Mouse (Mus musculus) limb, embryonic 14.5 days (tissue): ENCODE measurements at regions not wholly inside any gene's neighbourhood (a gene's known extent, or its start where the extent isn't known, plus 50 kb on each side); places are given as distances from the start of the nearest gene placed in this dataset.

Source experiments
- ATAC-seq: fragments of 200-750 bp; cut with Nextera tagmentation; 2 replicates; pipeline ENCODE4 v1.8.0; 2017; ENCODE audit warnings: low read depth, moderate number of reproducible peaks, moderate TSS enrichment; ENCODE audit not compliant: low FRiP score
- DNase-seq: peaks from one replicate; pipeline ENCODE4 v3.0.0-alpha.2; 2015; ENCODE audit warnings: low spot score
- H3K27ac ChIP-seq: fragments of 300-500 bp; sonication (generic); replicated peaks from 2 replicates; pipeline ENCODE4 v1.5.1; 2014; ENCODE audit warnings: low read depth, mild to moderate bottlenecking, low read length, moderate library complexity, mixed read lengths
- H3K27me3 ChIP-seq: fragments of 300-500 bp; sonication (generic); 2 replicates; pipeline ENCODE4 v1.6.1; 2014; ENCODE audit warnings: low read length, mixed read lengths; ENCODE audit not compliant: control insufficient read depth, insufficient read depth
- H3K36me3 ChIP-seq: fragments of 300-500 bp; sonication (generic); 2 replicates; pipeline ENCODE4 v1.6.1; 2014; ENCODE audit warnings: mild to moderate bottlenecking, low read length, moderate library complexity, mixed read lengths; ENCODE audit not compliant: control insufficient read depth, insufficient read depth
- H3K4me1 ChIP-seq: fragments of 300-500 bp; sonication (generic); 2 replicates; pipeline ENCODE4 v1.6.1; 2014; ENCODE audit warnings: antibody characterized with exemption, low read length, mixed read lengths; ENCODE audit not compliant: control insufficient read depth, insufficient read depth
- H3K4me2 ChIP-seq: fragments of 300-500 bp; sonication (generic); replicated peaks from 2 replicates; pipeline ENCODE4 v1.6.1; 2014; ENCODE audit warnings: low read depth, mild to moderate bottlenecking, low read length, moderate library complexity; ENCODE audit not compliant: severe bottlenecking
- H3K4me3 ChIP-seq: fragments of 300-500 bp; sonication (generic); replicated peaks from 2 replicates; pipeline ENCODE4 v1.5.1; 2014; ENCODE audit warnings: low read length
- H3K9ac ChIP-seq: fragments of 300-500 bp; sonication (generic); 2 replicates; pipeline ENCODE4 v1.6.1; 2014; ENCODE audit warnings: mild to moderate bottlenecking, low read depth, low read length, moderate library complexity; ENCODE audit not compliant: severe bottlenecking
- H3K9me3 ChIP-seq: fragments of 300-500 bp; sonication (generic); 2 replicates; pipeline ENCODE4 v1.6.1; 2016; ENCODE audit warnings: low read length; ENCODE audit not compliant: control insufficient read depth
- POLR2A ChIP-seq: fragments of 200-500 bp; IDR thresholded peaks from 2 replicates; pipeline ENCODE4 v1.8.0; 2012; ENCODE audit warnings: inconsistent platforms, mild to moderate bottlenecking, moderate library complexity, borderline replicate concordance; ENCODE audit not compliant: insufficient read depth, insufficient read length; ENCODE audit errors: extremely low read depth
- WGBS: fragments of 180-500 bp; shearing (Covaris S2); extraction: QIAGEN DNeasy Blood & Tissue Kit; methylation state at CpG from one replicate; pipeline ENCODE4 v1.1.7; 2014; 5-methylcytosine and 5-hydroxymethylcytosine counted together

DNA sequence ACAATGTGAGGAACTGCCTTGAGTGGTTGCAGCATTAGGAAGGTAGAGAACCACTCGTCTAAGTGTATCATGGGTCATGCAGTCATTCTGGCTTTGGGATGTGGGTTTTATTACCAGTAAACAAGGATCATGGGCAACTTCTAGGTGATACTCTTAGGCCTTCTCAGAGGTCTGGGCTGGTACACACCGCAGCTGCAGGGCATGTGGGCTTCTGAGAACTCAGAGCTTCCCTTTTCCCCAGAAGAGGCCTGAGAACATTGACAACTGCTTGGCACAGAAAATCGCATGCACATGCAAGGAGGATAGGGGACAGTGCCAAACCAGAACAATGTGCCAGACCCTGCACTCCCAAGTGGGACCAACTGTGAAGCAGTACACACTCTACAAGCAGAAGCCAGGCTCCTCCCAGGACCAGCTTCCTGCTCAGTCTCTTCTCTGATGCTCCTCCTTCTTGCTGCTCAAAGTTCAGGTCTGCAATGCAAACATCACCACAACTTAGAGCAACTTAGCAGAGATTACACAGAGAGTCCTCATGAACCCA is 94.3 kb downstream of the Cops8 start:
- no peak for ATAC-seq
- DNase-seq = no peak
- 85% methylated on average over 3 of the region's 3 CpGs for WGBS
- Histone ChIP-seq H3K9ac (no peak overlapping the region), H3K36me3 (no peaks in the 10 kb centered on the region), H3K9me3 (no peaks in the 10 kb centered on the region), H3K4me2 (no peak overlapping the region), H3K4me1 (0 out of 2 replicates have a peak, but pooled peaks cover 4% of the 10 kb centered on the region), H3K27ac (no peak overlapping the region), H3K4me3 (no peak overlapping the region), H3K27me3 (no peaks in the 10 kb centered on the region)
- no peak for TF ChIP-seq POLR2A

DNA sequence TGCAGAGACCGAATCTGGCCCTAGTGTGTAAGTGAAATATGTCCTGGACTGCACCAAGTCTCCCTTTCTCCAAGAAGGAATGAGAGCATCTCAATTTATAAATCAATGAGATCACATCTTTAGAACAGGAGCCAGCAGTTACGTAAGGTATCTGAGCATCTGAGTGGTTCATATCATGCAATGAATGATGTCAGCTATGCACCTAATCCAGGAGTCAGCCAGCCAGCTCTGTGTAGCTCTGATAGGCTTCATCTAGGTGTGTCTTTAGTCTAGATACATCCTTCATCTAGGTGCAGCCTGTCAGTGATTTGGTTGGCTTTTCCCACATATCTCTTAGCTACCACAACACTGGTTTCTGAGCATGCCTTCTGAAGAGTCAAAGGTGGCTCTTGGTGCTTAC is 95.8 kb downstream of the Cops8 start:
- no peaks in the 10 kb centered on the region for H3K27me3 ChIP-seq
- ATAC-seq (no peak), DNase-seq (no peak)
- H3K9ac ChIP-seq = no peak overlapping the region
- no peaks in the 10 kb centered on the region for H3K9me3 ChIP-seq
- 0 out of 2 replicates have a peak, but pooled peaks cover 4% of the 10 kb centered on the region for H3K4me1 ChIP-seq
- WGBS = 88% methylated on average over 2 of the region's 2 CpGs
- H3K4me3 ChIP-seq = no peak overlapping the region
- H3K36me3 ChIP-seq = no peaks in the 10 kb centered on the region
- H3K27ac ChIP-seq = no peak overlapping the region
- no peak for TF ChIP-seq POLR2A
- no peak overlapping the region for H3K4me2 ChIP-seq

DNA sequence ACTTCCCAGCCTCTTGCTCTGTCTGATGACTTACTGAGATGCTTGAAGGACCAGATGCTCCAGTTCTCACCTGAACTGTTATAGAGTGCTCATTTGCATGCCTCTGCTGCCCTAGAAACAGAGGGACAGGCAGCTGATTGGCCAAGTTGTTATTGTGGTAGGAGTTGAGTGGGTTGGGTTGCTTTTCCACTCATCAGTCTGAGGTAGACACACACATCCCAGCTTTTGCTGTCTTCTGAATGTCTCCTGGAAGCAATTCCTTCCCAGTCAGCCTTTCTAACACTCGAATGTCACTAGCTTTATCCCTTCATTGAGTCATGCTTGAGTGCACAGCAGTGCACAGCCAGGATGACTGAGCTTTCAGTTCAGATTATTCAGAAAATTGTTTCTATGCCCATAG is 99.0 kb downstream of the Cops8 start:
- no peak for DNase-seq
- Histone ChIP-seq H3K36me3 (no peaks in the 10 kb centered on the region), H3K4me1 (no peaks in the 10 kb centered on the region), H3K9me3 (no peaks in the 10 kb centered on the region), H3K4me3 (no peak overlapping the region), H3K4me2 (no peak overlapping the region), H3K27ac (no peak overlapping the region), H3K27me3 (no peaks in the 10 kb centered on the region), H3K9ac (no peak overlapping the region)
- 85% methylated on average over 1 of the region's 1 CpGs for WGBS
- no peak for ATAC-seq
- no peak for TF ChIP-seq POLR2A

DNA sequence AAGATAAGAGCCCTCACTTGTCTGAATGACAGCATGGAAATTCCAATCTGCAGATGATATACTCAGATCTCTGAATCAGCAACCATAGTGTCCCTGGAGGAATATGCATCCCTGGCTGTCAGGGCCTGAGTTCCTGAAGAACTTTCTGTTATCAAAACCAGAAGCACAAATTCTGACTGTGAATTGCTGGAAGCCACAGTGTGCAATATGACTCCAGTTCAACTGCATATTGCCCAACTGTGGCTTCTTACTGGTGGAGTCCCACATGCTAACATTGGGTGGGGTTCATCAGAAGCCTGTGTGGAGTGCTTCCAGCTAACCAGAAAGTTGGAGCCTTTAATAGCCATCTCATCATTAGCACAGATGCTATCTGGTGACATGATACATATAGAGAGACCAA is 103.6 kb downstream of the Cops8 start:
- no peak overlapping the region for H3K27ac ChIP-seq
- H3K4me2 ChIP-seq = no peak overlapping the region
- H3K4me3 ChIP-seq = no peak overlapping the region
- H3K4me1 ChIP-seq = no peaks in the 10 kb centered on the region
- ATAC-seq (no peak), DNase-seq (no peak)
- H3K9ac ChIP-seq = no peak overlapping the region
- TF ChIP-seq POLR2A = no peak
- no peaks in the 10 kb centered on the region for H3K27me3 ChIP-seq
- H3K36me3 ChIP-seq = no peaks in the 10 kb centered on the region
- H3K9me3 ChIP-seq = no peaks in the 10 kb centered on the region; the same call in 1 of the 2 replicates

- Histone ChIP-seq H3K9me3 (no peaks in the 10 kb centered on the region; the same call in 1 of the 2 replicates), H3K9ac (no peak overlapping the region), H3K27me3 (no peaks in the 10 kb centered on the region), H3K36me3 (no peaks in the 10 kb centered on the region), H3K4me3 (no peak overlapping the region), H3K4me1 (no peaks in the 10 kb centered on the region), H3K27ac (no peak overlapping the region), H3K4me2 (no peak overlapping the region)
- 78% methylated on average over 3 of the region's 3 CpGs for WGBS
- TF ChIP-seq POLR2A = no peak
- ATAC-seq (no peak), DNase-seq (no peak)
These were observed 107.0 kb downstream of the Cops8 start for GRCm38 (mm10) chr1:90709761-90710160.

DNA sequence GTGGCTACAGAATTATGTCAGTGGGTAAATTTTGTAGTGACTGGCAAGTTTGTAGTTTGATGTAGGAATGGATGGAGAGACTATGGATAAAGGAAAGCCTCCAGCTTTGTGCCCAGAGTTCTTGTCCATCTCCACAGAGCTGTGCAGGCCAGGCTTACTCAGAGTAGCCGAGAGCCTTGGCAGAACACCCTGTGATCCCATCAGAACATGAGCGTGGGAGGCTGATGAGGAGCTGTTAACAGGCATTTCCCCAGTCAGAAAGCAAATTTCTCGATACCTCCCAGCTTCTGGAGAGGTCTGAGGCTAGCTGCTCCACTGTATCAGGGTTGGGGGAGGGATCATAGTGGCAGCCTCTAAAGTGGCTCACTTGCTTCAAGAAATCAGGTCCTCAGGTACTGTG is 107.8 kb downstream of the Cops8 start:
- H3K9ac ChIP-seq = no peak overlapping the region
- ATAC-seq = no peak
- no peak overlapping the region for H3K4me2 ChIP-seq
- H3K27ac ChIP-seq = no peak overlapping the region
- no peaks in the 10 kb centered on the region for H3K4me1 ChIP-seq
- no peak for TF ChIP-seq POLR2A
- no peaks in the 10 kb centered on the region for H3K36me3 ChIP-seq
- DNase-seq = no peak
- H3K4me3 ChIP-seq = no peak overlapping the region
- H3K9me3 ChIP-seq = no peaks in the 10 kb centered on the region; the same call in 1 of the 2 replicates
- 81% methylated on average over 3 of the region's 3 CpGs for WGBS
- no peaks in the 10 kb centered on the region for H3K27me3 ChIP-seq
